Mouse (Mus musculus) CD8-positive naive resting alpha-beta T cell, adult 2 months (primary cell): ENCODE measurements around the gene S100a16.

Experiments
- DNase-seq, 2 experiments: peaks; one replicate each; pipeline ENCODE4 v3.0.0; 2022; ENCODE audit warnings: low read depth in 2 of 2, low spot score in 2 of 2

S100a16 gene

DNA sequence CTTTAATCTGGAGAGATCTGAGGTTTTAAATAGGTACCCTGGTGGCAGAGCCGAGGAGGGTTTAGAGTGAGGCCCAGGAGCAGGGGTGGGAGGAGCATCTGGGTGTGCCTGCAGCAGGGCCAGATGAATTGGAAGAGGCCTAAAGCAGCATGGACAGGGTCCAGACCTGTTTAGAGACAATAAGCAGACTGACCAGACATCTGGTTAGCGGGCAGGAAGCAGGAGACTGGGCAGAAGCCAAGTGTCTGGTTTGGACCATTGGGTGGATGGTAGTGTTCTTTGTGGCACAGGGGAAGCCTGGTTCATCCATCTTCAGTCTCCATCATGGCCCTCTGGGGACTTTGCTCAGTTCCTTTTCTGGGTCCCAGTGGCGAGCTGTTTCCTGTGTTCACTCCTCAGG lies 46.8 kb downstream of the S100a16 start:
- DNase-seq = no peak

DNA sequence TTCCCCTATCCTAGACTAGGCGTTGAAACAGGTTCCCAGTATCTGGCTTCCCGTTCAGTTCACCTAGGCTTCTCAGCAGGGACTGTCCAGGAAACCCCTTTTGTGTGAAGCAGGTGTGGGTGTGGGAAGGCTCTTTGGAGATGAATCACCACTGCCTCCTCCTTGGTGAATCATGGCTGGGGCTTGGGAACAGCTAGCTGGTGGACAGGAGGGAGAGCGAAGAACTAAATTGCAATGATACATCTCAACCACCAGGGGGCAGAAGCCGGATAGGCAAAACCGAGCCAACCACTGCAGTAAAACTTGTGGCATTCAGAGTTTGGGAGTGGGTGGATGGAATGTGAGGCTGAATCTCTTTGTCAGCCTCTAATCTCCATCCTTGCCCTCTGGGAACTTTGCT lies 48.5 kb downstream of the S100a16 start:
- DNase-seq = peak; percentile 56 to 64

DNA sequence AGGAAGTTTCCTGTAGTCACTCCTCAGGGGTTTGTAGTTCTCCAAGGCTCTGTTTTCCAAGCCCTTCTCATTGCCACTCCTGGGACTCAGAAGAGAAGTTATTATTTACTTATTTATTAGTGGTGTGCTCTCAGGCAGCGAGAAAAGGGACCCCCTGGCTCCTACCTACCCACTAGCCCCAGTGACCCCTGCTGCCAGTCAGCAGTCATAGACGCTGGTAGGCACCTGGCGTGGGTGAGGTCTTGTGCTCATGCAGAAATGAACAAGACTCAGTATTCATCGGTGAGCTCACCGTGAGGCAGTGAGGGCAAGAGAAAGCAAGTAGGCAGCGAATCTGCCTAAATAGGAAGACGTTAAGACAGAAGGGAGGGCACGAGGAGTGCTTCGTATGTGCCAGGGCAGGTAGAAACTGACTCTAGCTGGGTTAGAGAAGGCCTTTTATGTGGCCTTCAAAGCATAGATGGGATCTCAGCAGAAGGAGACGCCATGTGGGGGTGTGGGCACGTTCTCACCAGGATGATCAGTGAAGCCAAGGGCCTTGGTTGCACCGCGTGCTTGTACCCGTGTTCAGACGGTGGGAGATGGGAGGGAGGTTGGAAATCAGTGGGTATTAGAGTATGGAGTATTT lies 49.1 kb downstream of the S100a16 start:
- peak; percentile 20 to 40 for DNase-seq

DNA sequence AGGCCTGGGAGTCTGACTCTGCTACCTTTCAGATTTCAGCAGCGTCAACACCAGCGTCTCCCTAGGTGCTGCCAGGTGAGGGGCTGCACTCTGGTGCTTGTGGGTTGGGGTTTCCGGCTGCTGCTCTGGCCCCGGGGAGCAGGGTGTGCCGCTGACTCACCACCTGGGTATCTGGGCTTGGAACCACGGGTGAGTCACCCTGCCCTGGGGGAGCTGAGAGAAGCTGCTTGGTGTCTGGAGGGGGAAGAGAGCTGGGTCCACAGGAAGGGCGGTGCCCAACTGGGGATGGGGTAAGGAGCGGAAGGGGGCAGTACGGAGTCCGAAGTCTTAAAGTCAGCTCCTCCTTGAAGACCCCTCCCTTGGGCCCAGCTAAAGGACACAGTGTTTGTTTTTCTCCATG lies 49.9 kb downstream of the S100a16 start:
- DNase-seq = peak; percentile 80 to 82

DNA sequence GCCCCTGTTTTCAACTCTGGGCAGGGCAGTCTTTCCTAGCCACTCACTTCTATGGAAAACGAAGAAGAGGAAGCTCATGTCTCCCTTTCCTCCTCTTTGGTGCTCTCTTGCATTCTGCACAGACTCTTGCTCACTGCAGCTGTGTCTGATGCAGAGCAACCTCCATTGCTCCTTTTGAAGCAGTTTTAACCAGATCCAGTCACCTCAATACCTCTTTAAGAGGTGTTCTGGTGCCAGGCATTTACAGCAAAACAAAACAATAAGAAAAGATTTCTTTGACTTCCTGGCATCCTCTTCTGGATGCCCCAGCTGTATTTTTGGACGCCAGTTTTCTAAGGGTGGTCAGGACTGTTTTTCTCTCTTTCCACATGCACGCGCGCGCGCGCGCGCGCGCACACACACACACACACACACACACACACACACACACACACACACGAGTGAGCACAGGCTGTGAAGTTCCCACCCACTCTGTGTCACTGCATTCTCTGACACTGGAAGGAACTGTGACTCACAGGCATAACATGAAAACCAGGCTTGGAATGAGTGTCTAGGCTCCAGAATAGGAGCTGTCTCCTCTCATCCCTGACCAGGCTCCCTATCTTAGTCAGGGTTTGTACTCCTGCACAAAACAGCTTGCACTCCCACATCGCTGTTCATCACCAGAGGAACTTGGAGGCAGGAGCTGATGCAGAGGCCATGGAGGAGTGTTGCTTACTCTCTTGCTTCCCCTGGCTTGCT lies 50.5 kb downstream of the S100a16 start:
- DNase-seq = no peak

DNA sequence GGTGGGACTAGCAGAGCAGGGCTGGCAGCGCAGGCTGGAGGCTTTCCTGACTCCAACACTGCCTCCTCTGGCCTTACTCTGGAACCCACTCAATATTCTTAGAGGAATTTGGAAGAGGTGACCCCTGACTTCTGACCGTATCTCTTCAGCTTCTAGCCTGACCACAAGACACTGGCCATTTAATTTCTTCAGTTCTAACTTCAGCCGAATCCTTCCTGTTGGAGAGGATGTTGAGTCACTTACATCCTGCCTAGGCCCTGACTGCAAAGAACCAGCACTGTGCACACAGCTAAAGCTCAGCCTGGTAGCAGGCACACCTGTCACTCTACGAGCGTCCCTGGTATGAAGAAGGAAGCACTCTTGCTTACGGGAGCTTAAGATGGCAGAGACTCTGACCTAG lies 52.3 kb downstream of the S100a16 start:
- no peak for DNase-seq

DNA sequence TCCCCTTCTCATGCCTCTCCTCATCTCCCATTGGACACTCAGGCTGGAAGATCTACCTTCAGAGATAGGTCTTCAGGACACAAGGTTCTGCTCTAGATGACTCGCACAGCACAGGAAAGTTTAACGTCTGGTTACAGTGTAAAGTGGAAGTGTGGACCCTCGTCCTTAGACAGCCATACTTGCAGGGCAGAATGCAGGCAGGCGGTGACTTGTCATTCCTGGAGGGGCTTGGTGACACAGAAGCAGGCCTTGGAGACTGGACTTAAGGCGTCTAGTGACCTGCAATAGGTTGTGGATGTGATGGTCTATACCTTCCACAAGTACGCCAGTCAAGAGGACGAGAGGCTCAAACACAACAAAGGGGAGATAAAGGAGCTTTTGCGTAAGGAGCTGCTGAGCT lies 52.9 kb downstream of the S100a16 start, which contains the start of gene S100a2:
Gene S100a2 (plus strand): TSS at position 301 of the 400 bp plus-strand sequence.
- DNase-seq = no peak
